Mouse (Mus musculus): ENCODE measurements around the gene Gcnt2.

- no peak for TF ChIP-seq CTCF (IDR thresholded peaks at IDR 0.05; ENCODE audit: extremely low read depth, insufficient read depth, low read length)
- TF ChIP-seq POLR2A (IDR thresholded peaks at IDR 0.05; ENCODE audit: extremely low read depth, insufficient read depth, low read length), result no peak
These were observed at the start of gene Gcnt2 for GRCm38 (mm10) chr13:40859652-40860399.

Measured in cortical plate, adult 2 months (tissue).